Mouse (Mus musculus) adrenal gland (tissue): ENCODE data around the gene Gla.

ENCODE experiments used
- intact Hi-C: fragments of 180-260 bp; cut with DNase I; formaldehyde crosslinking; loops from one replicate; pipeline ENCODE4 v1.15.1; 2025
- long read RNA-seq, 2 experiments: library from polyadenylated mRNA; unstranded; transcript quantifications; one replicate each; pipeline ENCODE4 v2.0.0; 2020; ENCODE audit warnings: borderline replicate concordance in 1 of 2; ENCODE audit not compliant: insufficient replicate concordance in 1 of 2

Gla gene
- long read RNA-seq, experiment 1, transcript Gla-201 (7 exons, 3,172 nt), result major isoform, 5 of 5 reads
- long read RNA-seq, experiment 1, partial matches to known transcripts, result 0 of 5 reads
- long read RNA-seq, experiment 1, other reads (novel, unspliced or antisense), result 0 of 5 reads
- long read RNA-seq, experiment 2, transcript Gla-201 (7 exons, 3,172 nt), result major isoform, 6 of 7 reads
- long read RNA-seq, experiment 2, partial matches to known transcripts, result 1 of 7 reads
- long read RNA-seq, experiment 2, other reads (novel, unspliced or antisense), result 0 of 7 reads

- intact Hi-C loops, result no loop called here
Measured at GRCm38 (mm10) chrX:134600659-134601379, at the start of gene Gla, which contains the start of gene Hnrnph2. Gla (minus strand) TSS chrX:134601125. Hnrnph2 (plus strand) TSS chrX:134601179.

GRCm38 (mm10) chrX:134648031-134648692 lies 47.2 kb upstream of the Gla start:
- intact Hi-C loops, result no loop called here

DNA sequence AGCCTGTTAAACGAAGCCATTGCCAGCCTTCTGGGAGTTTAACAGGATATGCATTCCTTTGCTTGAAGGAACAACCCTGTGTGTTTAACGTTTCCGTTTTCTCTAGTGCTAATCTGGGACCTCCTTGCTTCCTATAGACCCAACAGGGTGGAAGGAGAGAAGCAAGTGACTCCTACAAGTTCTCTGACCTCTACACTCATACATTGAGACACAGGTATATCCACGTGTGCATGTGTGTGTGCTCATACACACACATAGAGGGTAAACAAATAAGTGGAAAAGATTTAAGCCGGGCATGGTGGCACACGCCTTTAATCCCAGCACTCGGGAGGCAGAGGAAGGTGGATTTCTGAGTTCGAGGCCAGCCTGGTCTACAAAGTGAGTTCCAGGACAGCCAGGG lies 46.5 kb upstream of the Gla start:
- intact Hi-C loops, result no loop called here

DNA sequence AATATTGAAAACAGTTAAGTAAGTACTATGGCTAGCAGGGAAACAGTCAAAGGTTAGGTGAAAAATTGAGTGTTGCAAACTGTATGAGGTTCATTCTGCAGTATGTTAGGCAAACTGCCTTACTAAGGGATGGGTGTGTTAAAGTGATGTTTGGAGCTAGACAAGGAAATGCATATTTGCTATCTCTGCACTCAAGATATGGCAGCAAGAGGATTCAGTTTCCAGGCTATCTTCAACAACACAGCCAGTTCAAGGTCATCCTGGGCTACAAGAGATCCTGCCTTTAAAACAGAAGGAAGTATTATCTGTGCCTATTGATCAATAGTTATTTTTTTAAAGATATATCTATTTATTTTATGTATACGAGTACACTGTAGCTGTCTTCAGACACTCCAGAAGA lies 45.4 kb upstream of the Gla start:
- intact Hi-C loops, result no loop called here

GRCm38 (mm10) chrX:134641000-134641760 lies 40.3 kb upstream of the Gla start:
- intact Hi-C loops, result no loop called here

GRCm38 (mm10) chrX:134635860-134636259 lies 34.9 kb upstream of the Gla start:
- intact Hi-C loops, result no loop called here

GRCm38 (mm10) chrX:134635111-134635510 lies 34.2 kb upstream of the Gla start:
- intact Hi-C loops, result no loop called here

DNA sequence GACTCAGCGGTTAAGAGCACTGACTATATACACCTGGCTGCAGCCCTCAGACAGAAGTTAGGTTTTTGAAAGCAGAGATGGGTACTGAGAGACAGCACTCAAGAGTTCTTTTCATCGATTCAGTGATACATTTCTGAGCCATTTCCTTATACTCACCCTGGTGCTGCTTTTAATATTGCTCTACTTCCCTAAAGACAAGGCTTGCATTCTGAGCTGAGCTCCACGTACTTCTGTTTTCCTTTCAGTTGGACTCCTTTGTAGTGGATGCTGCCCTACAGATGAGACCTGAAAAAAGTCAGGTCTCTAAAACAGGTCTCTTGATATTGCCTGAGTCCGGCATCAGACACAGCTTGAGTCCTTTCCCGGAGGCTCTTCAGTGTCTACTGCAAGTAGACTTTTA lies 31.8 kb upstream of the Gla start:
- intact Hi-C loops, result no loop called here

- intact Hi-C loops, result no loop called here
Measured at GRCm38 (mm10) chrX:134628200-134628599, 27.3 kb upstream of the Gla start.

GRCm38 (mm10) chrX:134623350-134623749 lies 22.4 kb upstream of the Gla start:
- intact Hi-C loops, result no loop called here

DNA sequence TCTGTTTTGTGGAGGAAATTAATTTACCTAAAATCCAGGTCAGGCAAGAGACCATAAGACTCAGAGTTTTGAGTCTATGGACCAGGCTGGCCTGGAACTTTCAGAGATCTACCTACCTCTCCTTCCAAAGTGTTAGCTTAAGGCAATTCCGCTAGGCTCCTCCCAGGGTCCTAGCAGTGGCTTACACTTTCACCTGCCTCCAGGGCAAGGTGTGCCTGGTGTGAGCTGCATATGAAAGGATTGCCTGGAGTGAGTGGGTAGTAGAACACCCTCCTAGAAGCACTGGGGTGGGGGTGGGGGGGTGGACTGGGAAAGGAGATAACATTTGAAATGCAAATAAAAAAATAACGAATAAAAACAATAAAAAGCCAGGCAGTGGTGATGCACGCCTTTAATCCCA lies 20.8 kb upstream of the Gla start:
- intact Hi-C loops, result no loop called here

DNA sequence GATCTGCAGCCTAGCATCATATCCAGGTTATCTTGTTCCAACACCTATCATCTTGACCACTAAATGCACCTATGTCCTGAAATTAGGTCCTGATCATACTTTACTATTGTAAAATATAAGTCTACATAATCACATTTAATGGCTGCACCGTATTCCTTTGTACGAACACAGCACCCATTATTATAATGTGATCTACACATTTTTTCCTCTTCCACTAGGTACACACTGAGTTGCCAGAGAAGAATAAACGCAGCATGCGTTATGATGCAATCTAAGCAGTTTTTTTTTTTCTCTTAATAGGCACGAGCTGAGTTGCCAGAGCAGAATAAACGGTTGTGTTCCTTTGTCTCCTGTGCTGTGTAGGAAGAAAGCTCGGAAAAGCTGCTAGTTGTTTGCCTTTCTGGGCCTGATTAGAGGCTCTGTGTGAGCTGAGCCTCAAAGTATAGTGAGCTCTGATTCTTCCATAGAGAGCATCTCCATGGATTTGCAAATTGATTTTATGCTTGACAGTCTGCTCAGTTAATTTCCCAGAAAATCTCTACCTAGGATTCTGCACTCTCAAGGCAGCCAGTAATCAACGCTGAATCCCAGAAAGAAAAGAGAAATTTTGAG lies 19.4 kb upstream of the Gla start:
- intact Hi-C loops, result no loop called here

GRCm38 (mm10) chrX:134619695-134620094 lies 18.8 kb upstream of the Gla start:
- intact Hi-C loops, result loop anchor here (10.0 kb wide), 1 partner anchor 105 kb away; no protein-coding TSS in a partner anchor

- intact Hi-C loops, result loop anchor here (10.0 kb wide), 1 partner anchor 110 kb away; no protein-coding TSS in a partner anchor
Measured at GRCm38 (mm10) chrX:134614306-134614705, 13.4 kb upstream of the Gla start.

DNA sequence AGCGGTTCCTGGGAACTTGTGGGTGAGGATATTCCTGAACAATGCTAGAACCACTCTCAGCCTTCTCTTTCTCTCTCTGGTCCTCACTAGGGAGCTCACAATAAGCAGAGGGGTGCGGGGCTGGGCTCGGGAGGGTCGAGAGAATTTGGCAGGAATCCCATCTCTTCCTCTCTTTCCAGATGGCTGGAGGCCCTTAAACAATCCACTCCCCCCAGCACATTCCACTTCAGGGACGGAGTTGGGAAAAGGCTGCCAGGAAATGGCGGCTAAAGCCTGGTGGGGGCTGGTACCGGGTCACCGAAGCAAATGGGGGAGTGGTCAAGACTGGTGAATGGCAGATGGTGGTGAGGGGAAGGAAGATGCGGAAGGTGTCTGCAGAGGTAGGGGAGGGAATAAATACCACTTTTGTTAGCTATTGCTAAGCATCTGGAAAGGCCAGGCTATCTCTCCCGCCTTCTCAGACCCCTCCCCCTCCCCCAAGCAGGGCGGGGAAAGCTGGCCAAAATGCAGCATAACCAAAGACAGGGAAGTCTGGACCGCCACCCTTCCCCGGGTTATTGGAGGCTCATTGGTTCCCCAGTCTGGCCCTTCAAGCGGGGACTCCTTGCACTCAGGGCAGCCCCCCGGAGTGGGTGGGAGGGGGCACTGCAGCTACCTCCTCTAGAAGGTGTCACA lies 11.5 kb upstream of the Gla start:
- intact Hi-C loops, result loop anchor here (10.0 kb wide), 1 partner anchor 112 kb away; no protein-coding TSS in a partner anchor

- intact Hi-C loops, result loop anchor here (10.0 kb wide), 1 partner anchor 114 kb away; no protein-coding TSS in a partner anchor
Measured at GRCm38 (mm10) chrX:134610984-134611383, 10.1 kb upstream of the Gla start.

DNA sequence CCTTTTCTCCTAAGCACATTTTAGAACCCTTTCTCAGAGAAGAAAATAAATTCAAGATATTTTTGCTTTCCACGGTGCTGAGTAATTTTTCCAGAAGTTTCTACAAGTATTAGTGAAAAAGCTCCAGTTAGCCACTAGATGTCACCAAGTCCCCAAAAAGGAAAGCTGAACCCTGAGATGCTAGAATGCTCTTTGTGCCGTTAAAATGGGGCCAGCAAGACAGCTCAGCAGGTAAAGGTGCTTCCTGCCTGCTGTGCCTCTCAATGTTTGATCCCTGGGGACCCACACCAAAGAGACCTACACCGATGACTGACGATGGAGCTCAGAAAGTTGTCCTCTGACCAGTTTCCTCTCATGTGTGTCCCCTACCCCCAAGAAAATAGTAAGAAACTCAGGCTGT lies 8.5 kb upstream of the Gla start:
- intact Hi-C loops, result loop anchor here (5.0 kb wide), 1 partner anchor 303 kb away; no protein-coding TSS in a partner anchor

DNA sequence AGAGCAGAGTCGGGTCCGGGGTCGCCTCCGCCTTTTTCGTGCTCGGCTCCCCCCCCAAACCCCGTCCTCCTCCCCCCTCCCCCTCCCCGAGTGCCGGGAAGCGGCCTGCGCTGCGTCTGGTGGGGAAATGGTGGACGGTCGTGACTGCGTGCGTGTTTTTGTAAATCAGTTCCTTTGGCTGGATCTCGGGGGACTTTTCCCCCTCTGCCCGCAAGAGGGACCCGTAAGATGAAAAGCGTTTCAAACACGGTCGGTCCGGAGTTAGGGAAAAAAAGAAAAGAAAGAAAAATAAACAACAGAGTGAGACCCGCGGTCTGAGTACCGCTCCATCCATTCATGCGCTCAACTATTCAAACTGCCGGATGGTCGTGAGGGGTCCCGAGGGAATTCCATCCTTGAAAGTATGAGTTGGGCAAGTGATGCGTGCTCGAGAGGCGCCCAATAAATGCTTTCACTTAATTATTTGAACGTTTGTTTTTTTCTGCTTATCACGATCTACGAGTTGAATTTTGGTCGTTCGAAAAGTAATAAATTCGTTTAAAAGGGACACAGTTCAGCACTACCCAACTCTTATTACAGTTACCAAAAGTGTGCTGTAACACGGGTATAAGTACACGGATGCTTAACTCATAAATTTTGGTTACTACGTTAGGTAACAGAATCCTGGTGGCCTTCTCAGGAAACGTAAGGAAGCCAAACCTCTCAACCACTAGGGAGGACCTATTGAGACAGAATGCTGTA lies 625 bp upstream of the Gla start:
- intact Hi-C loops, result no loop called here

- intact Hi-C loops, result no loop called here
Measured at GRCm38 (mm10) chrX:134599922-134600565, 881 bp downstream of the Gla start.
